In genomic region chr11:98329081-98329959, GRCm38 (mm10) we compare ENCODE assay signal across 10 mouse cellular contexts. TPM values are rescaled to one million over a fixed set of nuclear protein-coding genes. Genes with fewer than 3 reads are reported as not detected.
DNase-seq lines count a peak whose midpoint lies in the region; ATAC-seq and TF ChIP-seq lines count a peak whose summit lies in the region.
"Had no signal": no experiment of that assay in that cellular context is flagged by ENCODE, and none has a peak within 500 bp of the region (broad histone marks: within the 10 kb centered on the region; RNA-seq: fewer than 3 reads in every experiment).

TSS of gene Neurod2 (minus strand) at chr11:98329648.

- WGBS in heart, embryonic 13.5 days, result 3% methylated on average over 38 of the region's 38 CpGs
- 2% methylated on average over 36 of the region's 38 CpGs for WGBS in hindbrain, embryonic 11.5 days
- 3% methylated on average over 38 of the region's 38 CpGs for WGBS in limb, embryonic 12.5 days
- 5% methylated on average over 38 of the region's 38 CpGs for WGBS in small intestine, adult 2 months
- WGBS in lung, adult 2 months, result 3% methylated on average over 38 of the region's 38 CpGs

- H3K4me2 ChIP-seq in heart, embryonic 13.5 days, result peak within 1 kb of the TSS; percentile 64
- H3K4me2 ChIP-seq in hindbrain, embryonic 11.5 days (replicated peaks; ENCODE audit: low read depth, low read length), result peak within 1 kb of the TSS; percentile 38
- H3K4me2 ChIP-seq in limb, embryonic 12.5 days, result peak within 1 kb of the TSS; percentile 36

- DNase-seq in heart, postnatal 36 days, result no peak
- peak; percentile 95 for DNase-seq in cerebellum, adult 11 months
- no peak for DNase-seq in hindbrain, embryonic 11.5 days (ENCODE audit: low spot score)
- DNase-seq in spleen, postnatal 14 days (ENCODE audit: low spot score in 2 of 2), result no peak
- DNase-seq in lung, adult 2 months, result no peak

- H3K9me3 ChIP-seq in heart, embryonic 13.5 days, result no peaks in the 10 kb centered on the region; the same call in 1 of the 2 replicates
- H3K9me3 ChIP-seq in hindbrain, embryonic 11.5 days (ENCODE audit: control insufficient read depth, low read length), result no peaks in the 10 kb centered on the region
- H3K9me3 ChIP-seq in limb, embryonic 12.5 days, result no peaks in the 10 kb centered on the region

- peaks cover 100% of the 10 kb centered on the region for H3K27me3 ChIP-seq in heart, embryonic 13.5 days (replicated peaks)
- H3K27me3 ChIP-seq in hindbrain, embryonic 11.5 days (ENCODE audit: control insufficient read depth, insufficient read depth, low read length), result peaks cover 98% of the 10 kb centered on the region
- H3K27me3 ChIP-seq in limb, embryonic 12.5 days, result peaks cover 99% of the 10 kb centered on the region
- peaks cover 86% of the 10 kb centered on the region for H3K27me3 ChIP-seq in small intestine, adult 2 months (ENCODE audit: control insufficient read depth, insufficient read depth, low read length)

- TF ChIP-seq POLR2A in small intestine, adult 2 months (IDR thresholded peaks at IDR 0.05; ENCODE audit: low read depth, low read length), result no peak
- TF ChIP-seq POLR2A in lung, adult 2 months (IDR thresholded peaks at IDR 0.05; ENCODE audit: borderline replicate concordance, extremely low read depth, low read depth, low read length), result no peak

- intact Hi-C loops in heart, postnatal 36 days (cut with DNase I), result no loop called here

- no peak for ATAC-seq in heart, embryonic 13.5 days (ENCODE audit: extremely low read depth, insufficient number of reproducible peaks, low FRiP score, low TSS enrichment)
- ATAC-seq in hindbrain, embryonic 11.5 days (ENCODE audit: low FRiP score), result no peak
- no peak for ATAC-seq in limb, embryonic 12.5 days (ENCODE audit: insufficient number of reproducible peaks, insufficient read depth, low FRiP score, low TSS enrichment, low read depth)

- H3K4me1 ChIP-seq in heart, embryonic 13.5 days, result peaks cover 21% of the 10 kb centered on the region
- H3K4me1 ChIP-seq in hindbrain, embryonic 11.5 days (replicated peaks; ENCODE audit: control insufficient read depth, insufficient read depth, low read length), result peaks cover 11% of the 10 kb centered on the region; the same call in 1 of the 2 replicates
- H3K4me1 ChIP-seq in limb, embryonic 12.5 days (replicated peaks), result peaks cover 25% of the 10 kb centered on the region
- peaks cover 19% of the 10 kb centered on the region for H3K4me1 ChIP-seq in small intestine, adult 2 months (ENCODE audit: control insufficient read depth, insufficient read depth, insufficient read length, low read length)
- peaks cover 7% of the 10 kb centered on the region; the same call in 1 of the 2 replicates for H3K4me1 ChIP-seq in lung, adult 2 months (ENCODE audit: control insufficient read depth, insufficient read depth, low read length)

- H3K4me3 ChIP-seq in heart, embryonic 13.5 days, result peak within 1 kb of the TSS; percentile 44
- H3K4me3 ChIP-seq in hindbrain, embryonic 11.5 days (ENCODE audit: low read depth, low read length), result peak within 1 kb of the TSS; percentile 23
- peak within 1 kb of the TSS; percentile 26 for H3K4me3 ChIP-seq in limb, embryonic 12.5 days (replicated peaks)
- peak within 1 kb of the TSS; percentile 46 for H3K4me3 ChIP-seq in small intestine, adult 2 months (ENCODE audit: low read depth, low read length)
- H3K4me3 ChIP-seq in lung, adult 2 months (replicated peaks; ENCODE audit: extremely low read depth, low read depth, low read length), result no peak within 1 kb of the TSS

- H3K27ac ChIP-seq in heart, embryonic 13.5 days (replicated peaks), result no peak within 1 kb of the TSS
- no peak within 1 kb of the TSS for H3K27ac ChIP-seq in hindbrain, embryonic 11.5 days (ENCODE audit: low read depth, low read length)
- H3K27ac ChIP-seq in limb, embryonic 12.5 days, result no peak within 1 kb of the TSS
- no peak within 1 kb of the TSS for H3K27ac ChIP-seq in small intestine, adult 2 months (ENCODE audit: insufficient read depth, low read depth, low read length)

- TF ChIP-seq CTCF in small intestine, adult 2 months (IDR thresholded peaks at IDR 0.05; ENCODE audit: extremely low read depth, insufficient read length, insufficient replicate concordance, low read depth, low read length), result no peak
- no peak for TF ChIP-seq CTCF in lung, adult 2 months (IDR thresholded peaks at IDR 0.05; ENCODE audit: insufficient read depth, low read length)

- 0 out of 2 replicates have a peak within 1 kb of the TSS, but pooled peaks have one; percentile 47 for H3K9ac ChIP-seq in heart, embryonic 13.5 days
- H3K9ac ChIP-seq in hindbrain, embryonic 11.5 days (ENCODE audit: low read depth, low read length), result 0 out of 2 replicates have a peak within 1 kb of the TSS, but pooled peaks have one; percentile 7
- H3K9ac ChIP-seq in limb, embryonic 12.5 days (replicated peaks), result 0 out of 2 replicates have a peak within 1 kb of the TSS, but pooled peaks have one; percentile 23

- no peaks in the 10 kb centered on the region for H3K36me3 ChIP-seq in heart, embryonic 13.5 days
- no peaks in the 10 kb centered on the region for H3K36me3 ChIP-seq in hindbrain, embryonic 11.5 days (ENCODE audit: control insufficient read depth, insufficient read depth, low read length)
- H3K36me3 ChIP-seq in limb, embryonic 12.5 days, result no peaks in the 10 kb centered on the region
- H3K36me3 ChIP-seq in small intestine, adult 2 months (ENCODE audit: control insufficient read depth, insufficient read depth, low read length), result no peaks in the 10 kb centered on the region

RNA-seq across cellular contexts. Expression of gene Neurod2, which starts in this region (rescaled TPM):
- 0.04 TPM in 1 of 2 replicates, not detected in the other for polyA plus RNA-seq in heart, embryonic 13.5 days (2015; fragmentation: Nextera tagmentation; extraction: Ambion mirVana)
- total RNA-seq in heart, postnatal 36 days (2021), result not detected
- 0.27 and 0.36 TPM in 2 replicates for polyA plus RNA-seq in hindbrain, embryonic 11.5 days (2014; fragmentation: Nextera tagmentation; extraction: Ambion mirVana)
- 0.09 TPM in 1 of 2 replicates, not detected in the other for polyA plus RNA-seq in limb, embryonic 12.5 days (2016; fragmentation: Nextera tagmentation; extraction: Ambion mirVana)
- 0.11 and 0.13 TPM in 2 replicates for polyA plus RNA-seq in small intestine, adult 2 months (2012; rRNA removed)
- polyA plus RNA-seq in lung, adult 2 months (2012; rRNA removed), result not detected in 2 replicates
- total RNA-seq: CH12.LX had no signal
- polyA plus RNA-seq: testis, adult 2 months had no signal
